Mouse (Mus musculus) lung, embryonic 14.5 days (tissue): ENCODE data around the gene Kalrn. TPM values are rescaled to one million over a fixed set of nuclear protein-coding genes. Genes with fewer than 3 reads are reported as not detected.

Experiments used
- ATAC-seq: fragments of 200-750 bp; cut with Nextera tagmentation; 2 replicates; pipeline ENCODE4 v1.8.0; 2017; ENCODE audit warnings: mild to moderate bottlenecking, moderate TSS enrichment, moderate library complexity; ENCODE audit not compliant: insufficient read depth
- DNase-seq: peaks from one replicate; pipeline ENCODE4 v3.0.0-alpha.2; 2015
- H3K27ac ChIP-seq: fragments of 300-500 bp; sonication (generic); 2 replicates; pipeline ENCODE4 v1.5.1; 2014; ENCODE audit warnings: low read depth, mild to moderate bottlenecking, moderate library complexity
- H3K27me3 ChIP-seq: fragments of 300-500 bp; sonication (generic); 2 replicates; pipeline ENCODE4 v1.6.1; 2014; ENCODE audit warnings: low read length, control low read depth; ENCODE audit not compliant: insufficient read depth
- H3K36me3 ChIP-seq: fragments of 300-500 bp; sonication (generic); 2 replicates; pipeline ENCODE4 v1.6.1; 2014; ENCODE audit warnings: control low read depth; ENCODE audit not compliant: insufficient read depth
- H3K4me1 ChIP-seq: fragments of 300-500 bp; sonication (generic); 2 replicates; pipeline ENCODE4 v1.6.1; 2014; ENCODE audit warnings: antibody characterized with exemption, control low read depth; ENCODE audit not compliant: insufficient read depth
- H3K4me2 ChIP-seq: fragments of 300-500 bp; sonication (generic); 2 replicates; pipeline ENCODE4 v1.6.1; 2014; ENCODE audit warnings: mild to moderate bottlenecking
- H3K4me3 ChIP-seq: fragments of 300-500 bp; sonication (generic); 2 replicates; pipeline ENCODE4 v1.5.1; 2014; ENCODE audit warnings: low read depth, low read length
- H3K9ac ChIP-seq: fragments of 300-500 bp; sonication (generic); 2 replicates; pipeline ENCODE4 v1.6.1; 2014
- H3K9me3 ChIP-seq: fragments of 300-500 bp; sonication (generic); 2 replicates; pipeline ENCODE4 v1.6.1; 2016; ENCODE audit warnings: low read depth, low read length, control low read depth
- CTCF ChIP-seq: IDR thresholded peaks from 2 replicates; pipeline ENCODE4 v1.5.1; 2016; ENCODE audit warnings: antibody characterized with exemption, low read depth
- WGBS: fragments of 180-500 bp; shearing (Covaris S2); extraction: QIAGEN DNeasy Blood & Tissue Kit; methylation state at CpG from one replicate; pipeline ENCODE4 v1.1.7; 2014; 5-methylcytosine and 5-hydroxymethylcytosine counted together
- polyA plus RNA-seq: library from polyadenylated mRNA; unstranded; fragments of >200 nt; fragmentation: Nextera tagmentation; extraction: Ambion mirVana; gene quantifications from 2 replicates; pipeline ENCODE4 v1.2.1, GENCODE M21; 2014

Gene Kalrn
- polyA plus RNA-seq, 1 experiment from 2014 or later: 15.0 TPM

DNA sequence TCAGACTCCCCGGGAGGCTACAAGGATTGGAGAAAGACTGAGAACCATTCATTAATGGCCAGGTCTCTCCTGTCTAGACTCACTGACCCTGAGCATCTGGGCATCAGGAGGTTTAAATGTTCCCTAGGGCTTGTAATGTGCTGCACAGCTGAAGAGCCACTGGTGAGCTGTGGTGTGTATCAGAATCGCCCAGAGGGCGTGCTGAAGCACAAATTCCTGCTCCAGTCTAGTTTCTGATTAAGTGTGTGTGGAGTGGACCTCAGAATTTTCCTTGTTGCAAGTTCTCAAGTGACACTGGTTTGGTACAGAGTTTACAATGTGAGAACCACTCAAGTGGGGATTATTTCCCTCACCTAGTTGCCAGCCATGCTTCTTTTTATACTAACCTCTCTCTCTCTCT lies 473.5 kb downstream of the Kalrn start:
- H3K9ac ChIP-seq: no peak overlapping the region
- H3K36me3 ChIP-seq: no peaks in the 10 kb centered on the region
- TF ChIP-seq CTCF: no peak
- no peak overlapping the region for H3K4me3 ChIP-seq
- ATAC-seq: no peak
- H3K27ac ChIP-seq: no peak overlapping the region
- no peaks in the 10 kb centered on the region for H3K9me3 ChIP-seq
- no peak for DNase-seq
- 61% methylated on average over 3 of the region's 3 CpGs for WGBS
- no peaks in the 10 kb centered on the region for H3K27me3 ChIP-seq
- H3K4me1 ChIP-seq: no peaks in the 10 kb centered on the region
- H3K4me2 ChIP-seq: no peak overlapping the region

GRCm38 (mm10) chr16:34095548-34096141 lies 477.7 kb downstream of the Kalrn start:
- ATAC-seq (peak; percentile 87), DNase-seq (peak; percentile 86)
- Histone ChIP-seq H3K27me3 (no peaks in the 10 kb centered on the region), H3K36me3 (no peaks in the 10 kb centered on the region), H3K9ac (peak overlapping the region; percentile 65), H3K9me3 (no peaks in the 10 kb centered on the region), H3K4me3 (peak overlapping the region; percentile 58), H3K27ac (peak overlapping the region; percentile 61), H3K4me1 (0 out of 2 replicates have a peak, but pooled peaks cover 5% of the 10 kb centered on the region), H3K4me2 (peak overlapping the region; percentile 90)
- WGBS: under 1% methylated on average over 34 of the region's 34 CpGs
- TF ChIP-seq CTCF: no peak

GRCm38 (mm10) chr16:34095093-34095465 lies 478.3 kb downstream of the Kalrn start:
- peak overlapping the region; percentile 58 for H3K4me3 ChIP-seq
- no peaks in the 10 kb centered on the region for H3K36me3 ChIP-seq
- 0 out of 2 replicates have a peak, but pooled peaks cover 5% of the 10 kb centered on the region for H3K4me1 ChIP-seq
- WGBS: 2% methylated on average over 3 of the region's 3 CpGs
- no peak for DNase-seq
- peak overlapping the region; percentile 90 for H3K4me2 ChIP-seq
- H3K9me3 ChIP-seq: no peaks in the 10 kb centered on the region
- H3K9ac ChIP-seq: peak overlapping the region; percentile 65
- peak overlapping the region; percentile 43; the same call in 1 of the 2 replicates for H3K27ac ChIP-seq
- no peaks in the 10 kb centered on the region for H3K27me3 ChIP-seq
- TF ChIP-seq CTCF: no peak
- no peak for ATAC-seq

GRCm38 (mm10) chr16:34094446-34095092 lies 478.8 kb downstream of the Kalrn start:
- TF ChIP-seq CTCF: peak; percentile 51
- Histone ChIP-seq H3K27ac (peak overlapping the region; percentile 7; the same call in 1 of the 2 replicates), H3K4me1 (0 out of 2 replicates have a peak, but pooled peaks cover 5% of the 10 kb centered on the region), H3K9ac (peak overlapping the region; percentile 65), H3K4me3 (peak overlapping the region; percentile 58), H3K36me3 (no peaks in the 10 kb centered on the region), H3K4me2 (peak overlapping the region; percentile 90), H3K9me3 (no peaks in the 10 kb centered on the region), H3K27me3 (no peaks in the 10 kb centered on the region)
- WGBS: 0% methylated on average over 16 of the region's 16 CpGs
- ATAC-seq (peak; percentile 67), DNase-seq (peak; percentile 78)

DNA sequence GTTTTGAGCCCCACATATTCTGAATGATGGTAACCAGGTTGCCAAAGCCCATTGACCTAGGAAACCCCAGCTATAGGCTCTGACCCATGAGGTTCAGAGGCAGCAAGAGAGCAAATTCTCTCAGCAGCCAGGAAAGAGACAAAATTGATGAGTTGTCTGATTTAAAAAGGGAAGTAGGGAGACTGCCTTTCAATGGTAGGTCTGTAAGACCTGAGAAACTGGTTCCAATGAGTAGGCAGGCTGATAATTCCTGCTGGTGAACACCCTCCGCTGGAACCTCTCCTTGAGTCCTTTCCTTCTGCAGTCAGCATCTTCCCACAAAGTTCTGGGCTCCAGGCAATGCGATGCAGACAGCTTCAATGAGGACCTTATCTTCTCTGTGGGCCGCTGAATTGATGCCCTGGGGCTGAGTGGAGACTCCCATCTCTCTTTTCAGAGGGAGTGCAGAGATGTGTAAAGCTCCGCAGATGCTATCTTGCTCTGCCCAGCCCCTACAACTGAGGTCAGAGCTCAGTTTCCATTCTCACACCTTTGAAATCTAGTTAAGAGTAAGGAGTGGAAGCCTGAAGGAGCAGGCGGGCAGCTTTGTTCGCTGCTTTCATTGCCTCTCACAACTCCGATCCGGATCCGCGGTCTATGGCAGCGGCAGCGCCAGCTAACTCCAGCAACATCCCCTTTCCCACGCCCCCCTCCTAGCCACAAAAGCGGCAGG lies 479.4 kb downstream of the Kalrn start:
- Histone ChIP-seq H3K9ac (peak overlapping the region; percentile 65), H3K4me2 (peak overlapping the region; percentile 90), H3K27ac (peak overlapping the region; percentile 7; the same call in 1 of the 2 replicates), H3K4me3 (peak overlapping the region; percentile 58), H3K36me3 (no peaks in the 10 kb centered on the region), H3K27me3 (no peaks in the 10 kb centered on the region), H3K9me3 (no peaks in the 10 kb centered on the region), H3K4me1 (0 out of 2 replicates have a peak, but pooled peaks cover 5% of the 10 kb centered on the region)
- TF ChIP-seq CTCF: no peak
- ATAC-seq (peak; percentile 9; the same call in 1 of the 2 replicates), DNase-seq (no peak)
- 4% methylated on average over 14 of the region's 14 CpGs for WGBS

GRCm38 (mm10) chr16:34089528-34090095 lies 483.7 kb downstream of the Kalrn start:
- no peak for DNase-seq
- Histone ChIP-seq H3K27me3 (no peaks in the 10 kb centered on the region), H3K27ac (no peak overlapping the region), H3K4me2 (no peak overlapping the region), H3K4me1 (peaks cover 15% of the 10 kb centered on the region), H3K9ac (no peak overlapping the region), H3K4me3 (no peak overlapping the region), H3K36me3 (no peaks in the 10 kb centered on the region), H3K9me3 (no peaks in the 10 kb centered on the region)
- WGBS: 55% methylated on average over 8 of the region's 8 CpGs
- no peak for TF ChIP-seq CTCF
- ATAC-seq: no peak
